Mouse (Mus musculus) kidney, embryonic 14.5 days (tissue): ENCODE results near the gene Nedd4. TPM values are rescaled to one million over a fixed set of nuclear protein-coding genes. Genes with fewer than 3 reads are reported as not detected.

ENCODE experiments used
- ATAC-seq: fragments of 200-750 bp; cut with Nextera tagmentation; 2 replicates; pipeline ENCODE4 v1.8.0; 2017; ENCODE audit warnings: moderate number of reproducible peaks, mild to moderate bottlenecking, moderate TSS enrichment, moderate library complexity; ENCODE audit not compliant: low FRiP score, low TSS enrichment
- H3K27ac ChIP-seq: fragments of 300-500 bp; sonication (generic); 2 replicates; pipeline ENCODE4 v1.5.1; 2014; ENCODE audit warnings: low read depth, mild to moderate bottlenecking, low read length, moderate library complexity, mixed read lengths
- H3K27me3 ChIP-seq: fragments of 300-500 bp; sonication (generic); 2 replicates; pipeline ENCODE4 v1.6.1; 2014; ENCODE audit warnings: mild to moderate bottlenecking, low read length; ENCODE audit not compliant: control insufficient read depth, insufficient read depth
- H3K36me3 ChIP-seq: fragments of 300-500 bp; sonication (generic); 2 replicates; pipeline ENCODE4 v1.6.1; 2014; ENCODE audit warnings: low read length, mixed read lengths; ENCODE audit not compliant: control insufficient read depth, insufficient read depth
- H3K4me1 ChIP-seq: fragments of 300-500 bp; sonication (generic); 2 replicates; pipeline ENCODE4 v1.6.1; 2014; ENCODE audit warnings: low read length, mixed read lengths; ENCODE audit not compliant: control insufficient read depth, insufficient read depth
- H3K4me2 ChIP-seq: fragments of 300-500 bp; sonication (generic); replicated peaks from 2 replicates; pipeline ENCODE4 v1.6.1; 2014; ENCODE audit warnings: low read depth, mild to moderate bottlenecking, low read length
- H3K4me3 ChIP-seq: fragments of 300-500 bp; sonication (generic); 2 replicates; pipeline ENCODE4 v1.5.1; 2014; ENCODE audit warnings: mild to moderate bottlenecking, low read length
- H3K9ac ChIP-seq: fragments of 300-500 bp; sonication (generic); 2 replicates; pipeline ENCODE4 v1.6.1; 2014; ENCODE audit warnings: low read depth, mild to moderate bottlenecking, low read length, moderate library complexity
- H3K9me3 ChIP-seq: fragments of 300-500 bp; sonication (generic); 2 replicates; pipeline ENCODE4 v1.6.1; 2016; ENCODE audit warnings: low read length; ENCODE audit not compliant: control insufficient read depth
- WGBS: fragments of 180-500 bp; shearing (Covaris S2); extraction: QIAGEN DNeasy Blood & Tissue Kit; methylation state at CpG from one replicate; pipeline ENCODE4 v1.1.7; 2014; 5-methylcytosine and 5-hydroxymethylcytosine counted together
- polyA plus RNA-seq: library from polyadenylated mRNA; unstranded; fragments of >200 nt; fragmentation: Nextera tagmentation; extraction: Ambion mirVana; gene quantifications from 2 replicates; pipeline ENCODE4 v1.2.1, GENCODE M21; 2014

Nedd4 gene
- polyA plus RNA-seq, 1 experiment from 2014 or later = 806 TPM

DNA sequence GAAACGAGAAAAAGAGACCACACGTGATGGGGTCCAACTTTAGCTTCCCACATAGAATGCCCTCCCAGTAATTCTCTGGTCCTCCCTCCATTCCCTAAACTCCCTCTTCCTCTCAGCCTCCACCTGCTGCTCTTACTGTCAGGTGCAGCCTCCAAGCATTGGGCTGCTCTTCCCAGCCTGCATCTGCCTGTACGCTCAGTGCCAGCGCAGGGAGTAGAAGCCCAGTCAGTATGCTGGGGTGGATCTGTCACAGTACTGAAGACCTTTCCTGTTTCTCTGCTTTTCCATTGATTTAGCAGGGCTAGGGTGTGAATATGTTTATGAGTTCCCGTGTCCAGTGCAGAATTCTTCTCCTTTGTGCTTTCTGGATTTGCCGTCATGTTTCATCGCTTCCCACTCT, 54.1 kb downstream of the Nedd4 start:
- Histone ChIP-seq H3K27me3 (no peaks in the 10 kb centered on the region), H3K4me1 (no peaks in the 10 kb centered on the region), H3K9me3 (no peaks in the 10 kb centered on the region), H3K9ac (no peak overlapping the region), H3K4me2 (no peak overlapping the region), H3K36me3 (peaks cover 95% of the 10 kb centered on the region), H3K4me3 (no peak overlapping the region), H3K27ac (no peak overlapping the region)
- WGBS = 91% methylated on average over 7 of the region's 7 CpGs
- ATAC-seq = no peak

DNA sequence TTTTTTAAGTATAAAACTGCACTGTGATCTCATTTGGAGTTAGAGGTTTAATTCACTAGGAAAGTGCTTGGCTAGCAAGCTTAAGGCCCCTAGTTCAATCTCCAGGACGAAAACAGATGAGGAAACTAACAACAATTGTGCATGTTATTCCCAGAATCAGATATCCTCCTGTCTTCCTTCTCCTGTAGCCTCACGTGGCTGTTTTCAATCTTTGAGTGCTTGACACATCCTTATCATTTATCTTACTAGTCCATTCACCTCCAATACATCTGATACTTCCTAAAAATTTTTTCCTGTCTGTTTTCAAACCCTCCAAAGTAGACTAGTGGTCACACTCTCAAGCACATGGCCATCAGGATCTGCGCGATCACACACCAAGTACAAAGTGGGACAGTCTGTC, 57.0 kb downstream of the Nedd4 start:
- no peak overlapping the region for H3K27ac ChIP-seq
- H3K4me2 ChIP-seq = no peak overlapping the region
- H3K9me3 ChIP-seq = no peaks in the 10 kb centered on the region
- WGBS = 88% methylated on average over 4 of the region's 4 CpGs
- H3K36me3 ChIP-seq = peaks cover 98% of the 10 kb centered on the region
- H3K9ac ChIP-seq = no peak overlapping the region
- ATAC-seq = no peak
- H3K27me3 ChIP-seq = no peaks in the 10 kb centered on the region
- H3K4me3 ChIP-seq = no peak overlapping the region
- H3K4me1 ChIP-seq = no peaks in the 10 kb centered on the region

DNA sequence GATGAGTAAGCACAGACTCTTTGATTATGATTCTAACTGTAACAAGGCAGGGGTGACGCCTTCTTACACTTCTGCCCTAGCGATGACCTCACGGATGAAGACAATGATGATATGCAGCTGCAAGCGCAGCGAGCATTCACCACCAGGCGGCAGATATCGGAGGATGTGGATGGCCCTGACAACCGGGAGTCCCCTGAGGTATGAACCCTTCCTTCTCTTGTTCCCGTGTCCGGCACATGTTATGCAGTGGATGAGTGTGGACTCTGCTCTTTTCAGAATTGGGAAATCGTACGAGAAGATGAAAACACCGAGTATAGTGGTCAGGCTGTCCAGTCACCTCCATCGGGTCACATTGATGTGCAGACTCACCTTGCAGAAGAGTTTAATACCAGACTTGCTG, 59.1 kb downstream of the Nedd4 start:
- no peaks in the 10 kb centered on the region for H3K27me3 ChIP-seq
- no peak overlapping the region for H3K27ac ChIP-seq
- no peak overlapping the region for H3K9ac ChIP-seq
- WGBS = 93% methylated on average over 14 of the region's 14 CpGs
- no peaks in the 10 kb centered on the region for H3K9me3 ChIP-seq
- no peak for ATAC-seq
- no peak overlapping the region for H3K4me2 ChIP-seq
- peaks cover 99% of the 10 kb centered on the region for H3K36me3 ChIP-seq
- no peaks in the 10 kb centered on the region for H3K4me1 ChIP-seq
- H3K4me3 ChIP-seq = no peak overlapping the region

DNA sequence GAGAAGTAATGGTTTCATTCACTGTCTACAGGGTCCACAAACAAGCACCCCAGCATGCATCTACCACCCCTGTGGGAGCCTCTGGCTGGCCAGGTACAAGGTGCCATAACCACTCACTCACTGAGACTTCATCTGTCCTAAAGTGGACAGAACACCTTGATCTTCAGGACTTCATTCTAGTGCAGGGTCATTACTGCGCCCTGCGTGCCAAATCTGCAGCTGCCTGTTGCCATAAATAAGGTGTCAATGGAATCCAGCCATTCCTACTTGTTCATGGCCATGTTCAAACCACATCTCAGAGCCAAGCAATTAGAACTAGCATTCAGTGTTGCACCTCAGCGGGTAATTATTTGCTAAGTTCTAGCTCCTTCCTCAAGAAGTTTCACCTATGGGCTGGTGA, 60.5 kb downstream of the Nedd4 start:
- WGBS = 93% methylated on average over 3 of the region's 3 CpGs
- Histone ChIP-seq H3K4me2 (no peak overlapping the region), H3K4me1 (no peaks in the 10 kb centered on the region), H3K9me3 (no peaks in the 10 kb centered on the region), H3K4me3 (no peak overlapping the region), H3K36me3 (peaks cover 99% of the 10 kb centered on the region), H3K27me3 (no peaks in the 10 kb centered on the region), H3K27ac (no peak overlapping the region), H3K9ac (no peak overlapping the region)
- no peak for ATAC-seq

DNA sequence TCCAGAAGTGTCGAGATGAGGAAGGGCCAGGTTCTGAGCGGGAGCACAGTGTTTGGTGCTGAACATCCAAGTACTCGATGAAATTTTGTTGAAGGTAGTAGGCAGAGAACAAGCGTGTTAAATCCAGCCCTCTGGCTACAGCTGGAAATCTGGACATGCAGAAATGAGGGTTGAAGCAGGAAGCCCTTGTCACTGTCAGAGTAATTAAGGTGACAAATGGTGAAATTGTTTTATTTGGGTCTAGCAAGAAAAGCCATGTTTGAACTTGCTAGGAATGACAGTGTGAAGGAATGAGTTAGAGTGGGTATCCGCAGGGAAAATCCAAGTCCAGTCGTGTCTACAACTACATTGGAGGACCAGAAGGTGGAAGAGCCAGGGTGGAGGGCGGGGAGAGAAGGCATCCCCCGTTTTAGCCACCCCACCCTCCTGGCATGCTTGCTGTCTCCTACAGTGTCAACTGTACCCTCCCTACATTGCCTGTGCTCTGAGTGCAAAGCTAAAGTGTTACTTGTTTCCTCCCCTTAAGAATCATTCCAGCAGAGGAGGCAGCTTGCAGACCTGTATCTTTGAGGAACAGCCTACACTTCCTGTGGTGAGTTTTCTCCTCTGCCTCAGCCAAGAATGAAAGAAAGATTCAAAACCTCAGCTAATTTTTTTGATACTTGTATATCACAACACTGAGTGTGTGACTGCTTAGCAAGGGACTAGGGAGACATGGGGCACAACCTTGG, 62.5 kb downstream of the Nedd4 start:
- H3K9me3 ChIP-seq = no peaks in the 10 kb centered on the region
- no peak overlapping the region for H3K27ac ChIP-seq
- 61% methylated on average over 8 of the region's 8 CpGs for WGBS

DNA sequence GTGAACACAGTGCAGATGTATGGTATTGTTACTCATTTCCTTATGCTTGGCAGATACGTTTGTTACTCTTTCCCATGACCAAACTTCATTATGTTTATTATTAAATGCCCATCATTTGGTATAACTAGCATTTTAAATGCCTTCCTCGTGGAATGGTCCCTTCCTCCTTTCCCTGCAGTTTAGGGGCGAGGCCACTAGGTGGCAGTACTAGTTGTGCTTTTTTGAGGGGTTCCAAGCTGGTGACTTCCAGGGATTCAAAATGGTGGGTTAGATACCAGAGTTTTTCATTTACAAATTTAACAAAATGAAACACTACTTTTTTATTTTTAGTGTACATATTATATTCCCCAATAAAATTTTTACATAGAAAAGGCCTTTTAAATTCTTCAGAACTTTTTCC, 71.8 kb downstream of the Nedd4 start:
- Histone ChIP-seq H3K4me2 (no peak overlapping the region), H3K9ac (no peak overlapping the region), H3K9me3 (no peaks in the 10 kb centered on the region), H3K27me3 (no peaks in the 10 kb centered on the region), H3K4me1 (no peaks in the 10 kb centered on the region), H3K27ac (no peak overlapping the region), H3K36me3 (peaks cover 94% of the 10 kb centered on the region), H3K4me3 (no peak overlapping the region)
- ATAC-seq = no peak
- 51% methylated on average over 3 of the region's 3 CpGs for WGBS

More for the DNA sequence above, 62.5 kb downstream of the Nedd4 start:
- H3K36me3 ChIP-seq = peaks cover 95% of the 10 kb centered on the region
- H3K27me3 ChIP-seq = no peaks in the 10 kb centered on the region
- no peak overlapping the region for H3K4me2 ChIP-seq
- H3K4me3 ChIP-seq = no peak overlapping the region
- H3K9ac ChIP-seq = no peak overlapping the region
- ATAC-seq = no peak
- H3K4me1 ChIP-seq = no peaks in the 10 kb centered on the region

DNA sequence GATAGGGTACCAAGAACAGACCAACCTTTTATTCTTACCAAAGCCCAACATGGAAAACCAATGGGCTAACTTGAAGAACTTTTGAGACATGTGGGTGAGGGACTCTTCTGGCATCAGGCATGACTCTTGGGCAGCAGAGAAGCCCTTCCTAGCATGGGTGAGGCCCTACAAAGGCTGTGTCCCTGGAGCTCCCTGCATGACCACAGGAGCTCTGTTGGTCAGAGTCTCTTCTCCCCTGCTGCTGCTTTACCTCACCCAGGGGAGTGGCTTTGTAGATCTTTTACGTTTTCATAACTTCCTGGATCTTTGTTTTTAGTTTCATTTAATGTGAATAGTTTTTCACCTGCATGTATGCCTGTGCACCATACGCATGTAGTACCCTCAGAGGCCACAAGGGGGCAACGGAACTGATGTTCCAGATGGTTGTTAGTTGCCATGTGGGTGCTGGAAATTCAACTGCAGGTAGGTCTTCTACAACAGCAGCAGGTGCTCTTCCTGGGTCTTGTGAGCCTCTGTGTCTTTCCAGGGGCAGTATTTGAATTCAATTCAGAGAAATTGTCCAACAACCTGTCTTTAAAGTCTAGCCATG, 73.8 kb downstream of the Nedd4 start:
- no peak overlapping the region for H3K4me2 ChIP-seq
- no peak overlapping the region for H3K4me3 ChIP-seq
- no peak overlapping the region for H3K27ac ChIP-seq
- H3K9ac ChIP-seq = no peak overlapping the region
- no peaks in the 10 kb centered on the region for H3K27me3 ChIP-seq
- peaks cover 98% of the 10 kb centered on the region for H3K36me3 ChIP-seq
- no peaks in the 10 kb centered on the region for H3K9me3 ChIP-seq
- no peaks in the 10 kb centered on the region for H3K4me1 ChIP-seq
- no peak for ATAC-seq
- WGBS = 77% methylated on average over 3 of the region's 3 CpGs

DNA sequence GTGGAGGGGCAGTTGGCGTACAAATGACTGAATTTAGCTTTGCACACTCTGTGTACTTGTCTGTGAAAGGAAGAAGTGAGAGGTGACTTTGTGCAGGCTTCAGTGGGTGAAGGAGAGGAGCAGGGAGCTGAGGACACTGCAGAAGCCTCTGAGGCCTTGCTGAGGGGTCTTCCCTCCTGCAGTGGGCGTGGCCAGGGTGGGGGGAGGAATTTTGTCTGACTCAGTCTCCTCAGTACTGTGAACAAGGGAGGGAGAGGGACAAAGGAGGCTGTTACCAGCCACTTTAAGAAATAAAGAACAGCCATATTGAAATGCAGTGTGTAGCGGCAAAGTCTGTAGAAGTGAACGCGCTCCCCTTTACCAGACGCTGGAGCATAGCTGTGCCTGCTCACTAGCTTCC, 79.1 kb downstream of the Nedd4 start:
- Histone ChIP-seq H3K27me3 (no peaks in the 10 kb centered on the region), H3K27ac (no peak overlapping the region), H3K4me1 (no peaks in the 10 kb centered on the region), H3K9me3 (no peaks in the 10 kb centered on the region), H3K9ac (no peak overlapping the region), H3K36me3 (peaks cover 99% of the 10 kb centered on the region), H3K4me2 (no peak overlapping the region), H3K4me3 (no peak overlapping the region)
- ATAC-seq = no peak
- WGBS = 97% methylated on average over 6 of the region's 6 CpGs

DNA sequence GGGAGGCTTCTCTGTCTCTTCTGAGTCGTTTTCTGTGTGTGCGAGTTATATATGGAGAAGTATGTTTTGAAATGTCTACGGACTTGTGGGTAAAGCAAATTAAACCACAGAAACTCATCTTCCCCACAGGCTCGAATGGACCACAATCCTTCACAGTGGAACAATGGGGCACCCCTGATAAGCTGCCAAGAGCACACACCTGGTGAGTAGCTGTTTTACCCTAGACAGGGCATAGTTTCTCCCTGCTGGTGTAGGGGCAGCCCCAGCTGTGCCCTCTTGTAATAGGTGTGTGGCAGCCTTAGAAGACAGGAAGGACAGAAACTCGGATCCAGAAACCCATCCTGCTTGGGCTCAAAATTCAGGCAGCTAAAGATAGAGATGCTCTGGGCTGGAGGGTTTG, 84.1 kb downstream of the Nedd4 start:
- Histone ChIP-seq H3K27ac (no peak overlapping the region), H3K9ac (no peak overlapping the region), H3K4me3 (no peak overlapping the region), H3K27me3 (no peaks in the 10 kb centered on the region), H3K9me3 (no peaks in the 10 kb centered on the region), H3K4me1 (no peaks in the 10 kb centered on the region), H3K4me2 (no peak overlapping the region), H3K36me3 (peaks cover 84% of the 10 kb centered on the region)
- WGBS = 85% methylated on average over 5 of the region's 5 CpGs
- no peak for ATAC-seq
